Mouse (Mus musculus) bone marrow macrophage, adult 2 months (primary cell): ENCODE data around the gene Ptprf.

Source experiments
- CTCF ChIP-seq: IDR thresholded peaks from 2 replicates; pipeline ENCODE4 v1.5.1; 2012; ENCODE audit warnings: low read depth, mild to moderate bottlenecking, low read length, moderate library complexity
- POLR2A ChIP-seq: IDR thresholded peaks from 2 replicates; pipeline ENCODE4 v1.6.1; 2012; ENCODE audit warnings: mild to moderate bottlenecking, low read depth, low read length, borderline replicate concordance

DNA sequence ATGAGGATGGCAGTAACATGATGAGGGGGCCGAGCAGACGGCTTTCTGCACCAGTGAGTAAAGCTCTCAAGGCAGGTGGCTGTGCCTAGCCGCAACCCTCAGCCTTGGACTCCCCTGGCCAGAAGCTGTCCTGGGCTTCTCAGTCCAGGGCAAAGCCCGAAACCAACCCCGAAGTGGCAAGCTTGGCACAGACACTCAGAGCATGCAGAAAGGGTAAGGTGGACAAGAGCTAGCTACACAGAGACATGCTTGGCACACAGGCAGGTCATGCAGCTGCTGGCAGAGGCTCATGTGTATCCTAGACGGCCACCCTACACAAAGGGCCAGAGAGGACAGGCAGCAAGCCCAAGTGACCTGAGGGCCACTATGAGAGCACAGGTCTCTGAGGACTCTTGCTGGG, 52.5 kb downstream of the Ptprf start:
- TF ChIP-seq POLR2A (no peak), CTCF (no peak)
